Mouse (Mus musculus): ENCODE data around the gene Epb41l2.

GRCm38 (mm10) chr10:25428658-25429057 lies 69.1 kb downstream of the Epb41l2 start:
- TF ChIP-seq POLR2A (IDR thresholded peaks at IDR 0.05; ENCODE audit: borderline replicate concordance, insufficient read depth, low read length) (no peak), CTCF (IDR thresholded peaks at IDR 0.05; ENCODE audit: borderline replicate concordance, insufficient read depth, low read depth, low read length) (no peak)
